Mouse (Mus musculus): ENCODE measurements around the gene Rnase12. TPM values are rescaled to one million over a fixed set of nuclear protein-coding genes. Genes with fewer than 3 reads are reported as not detected.
"Not testable (repeated sequence)": the region's sequence is repeated elsewhere in the genome, so short reads cannot be mapped to it uniquely, and the experiment has no call there.

Gene Rnase12
- polyA plus RNA-seq, 1 experiment from 2014 or later, result not detected

GRCm38 (mm10) chr14:51035206-51035605, 22.3 kb downstream of the Rnase12 start:
- Histone ChIP-seq H3K4me3 (no peak overlapping the region), H3K27me3 (ENCODE audit: low read depth, poor library complexity, severe bottlenecking) (no peaks in the 10 kb centered on the region), H3K4me1 (no peaks in the 10 kb centered on the region), H3K27ac (no peak overlapping the region), H3K9me3 (replicated peaks) (no peaks in the 10 kb centered on the region), H3K36me3 (no peaks in the 10 kb centered on the region)
- DNase-seq (ENCODE audit: low spot score), result no peak
- WGBS, result 40% methylated on average over 1 of the region's 1 CpGs

GRCm38 (mm10) chr14:51027387-51028155, 29.9 kb downstream of the Rnase12 start:
- H3K4me3 ChIP-seq, result no peak overlapping the region
- H3K4me1 ChIP-seq, result no peaks in the 10 kb centered on the region
- no peak for DNase-seq (ENCODE audit: low spot score)
- no peaks in the 10 kb centered on the region for H3K9me3 ChIP-seq (replicated peaks)
- 59% methylated on average over 3 of the region's 3 CpGs for WGBS
- H3K36me3 ChIP-seq, result no peaks in the 10 kb centered on the region
- no peak overlapping the region for H3K27ac ChIP-seq
- no peaks in the 10 kb centered on the region for H3K27me3 ChIP-seq (ENCODE audit: low read depth, poor library complexity, severe bottlenecking)

GRCm38 (mm10) chr14:51026391-51027133, 30.9 kb downstream of the Rnase12 start:
- Histone ChIP-seq H3K36me3 (no peaks in the 10 kb centered on the region), H3K4me1 (no peaks in the 10 kb centered on the region), H3K9me3 (replicated peaks) (no peaks in the 10 kb centered on the region), H3K27ac (no peak overlapping the region), H3K4me3 (no peak overlapping the region), H3K27me3 (ENCODE audit: low read depth, poor library complexity, severe bottlenecking) (no peaks in the 10 kb centered on the region)
- WGBS, result 38% methylated on average over 5 of the region's 5 CpGs
- DNase-seq (ENCODE audit: low spot score), result peak; percentile 56

GRCm38 (mm10) chr14:51024820-51025219, 32.6 kb downstream of the Rnase12 start:
- H3K27ac ChIP-seq, result no peak overlapping the region
- 87% methylated on average over 1 of the region's 1 CpGs for WGBS
- H3K9me3 ChIP-seq (replicated peaks), result no peaks in the 10 kb centered on the region
- no peak for DNase-seq (ENCODE audit: low spot score)
- H3K36me3 ChIP-seq, result no peaks in the 10 kb centered on the region
- no peaks in the 10 kb centered on the region for H3K4me1 ChIP-seq
- H3K4me3 ChIP-seq, result no peak overlapping the region
- H3K27me3 ChIP-seq (ENCODE audit: low read depth, poor library complexity, severe bottlenecking), result no peaks in the 10 kb centered on the region

GRCm38 (mm10) chr14:51023457-51023856, 34.0 kb downstream of the Rnase12 start:
- Histone ChIP-seq H3K27me3 (ENCODE audit: low read depth, poor library complexity, severe bottlenecking) (no peaks in the 10 kb centered on the region), H3K9me3 (replicated peaks) (no peaks in the 10 kb centered on the region), H3K27ac (no peak overlapping the region), H3K4me1 (no peaks in the 10 kb centered on the region), H3K36me3 (no peaks in the 10 kb centered on the region), H3K4me3 (no peak overlapping the region)
- no peak for DNase-seq (ENCODE audit: low spot score)
- 85% methylated on average over 4 of the region's 4 CpGs for WGBS

GRCm38 (mm10) chr14:51017256-51017655, 40.2 kb downstream of the Rnase12 start:
- Histone ChIP-seq H3K27me3 (ENCODE audit: low read depth, poor library complexity, severe bottlenecking) (no peaks in the 10 kb centered on the region), H3K27ac (no peak overlapping the region), H3K4me3 (no peak overlapping the region), H3K36me3 (no peaks in the 10 kb centered on the region), H3K9me3 (replicated peaks) (no peaks in the 10 kb centered on the region), H3K4me1 (no peaks in the 10 kb centered on the region)
- DNase-seq (ENCODE audit: low spot score), result no peak
- WGBS, result 77% methylated on average over 3 of the region's 3 CpGs

GRCm38 (mm10) chr14:51015780-51016179, 41.7 kb downstream of the Rnase12 start:
- no peak for DNase-seq (ENCODE audit: low spot score)
- no peak overlapping the region for H3K27ac ChIP-seq

GRCm38 (mm10) chr14:51014724-51015123, 42.7 kb downstream of the Rnase12 start:
- H3K36me3 ChIP-seq; DNase-seq (ENCODE audit: low spot score); H3K27me3 ChIP-seq (ENCODE audit: low read depth, poor library complexity, severe bottlenecking); H3K27ac ChIP-seq; H3K9me3 ChIP-seq (replicated peaks); H3K4me1 ChIP-seq; H3K4me3 ChIP-seq: not testable (repeated sequence)
- 85% methylated on average over 3 of the region's 3 CpGs for WGBS

More at GRCm38 (mm10) chr14:51015780-51016179, 41.7 kb downstream of the Rnase12 start:
- no peak overlapping the region for H3K4me3 ChIP-seq
- H3K9me3 ChIP-seq (replicated peaks), result no peaks in the 10 kb centered on the region
- H3K27me3 ChIP-seq (ENCODE audit: low read depth, poor library complexity, severe bottlenecking), result no peaks in the 10 kb centered on the region
- no peaks in the 10 kb centered on the region for H3K4me1 ChIP-seq
- no peaks in the 10 kb centered on the region for H3K36me3 ChIP-seq

- H3K27ac ChIP-seq, result no peak overlapping the region
- 85% methylated on average over 6 of the region's 6 CpGs for WGBS
Observed at GRCm38 (mm10) chr14:51009572-51009971, 47.9 kb downstream of the Rnase12 start.

GRCm38 (mm10) chr14:51008781-51009180, 48.7 kb downstream of the Rnase12 start:
- no peak overlapping the region for H3K27ac ChIP-seq
- H3K27me3 ChIP-seq (ENCODE audit: low read depth, poor library complexity, severe bottlenecking), result no peaks in the 10 kb centered on the region
- no peaks in the 10 kb centered on the region for H3K9me3 ChIP-seq (replicated peaks)
- no peaks in the 10 kb centered on the region for H3K36me3 ChIP-seq
- no peak overlapping the region for H3K4me3 ChIP-seq
- no peaks in the 10 kb centered on the region for H3K4me1 ChIP-seq
- DNase-seq (ENCODE audit: low spot score), result no peak
- WGBS, result 88% methylated on average over 4 of the region's 4 CpGs

More at GRCm38 (mm10) chr14:51009572-51009971, 47.9 kb downstream of the Rnase12 start:
- no peak for DNase-seq (ENCODE audit: low spot score)
- Histone ChIP-seq H3K4me1 (no peaks in the 10 kb centered on the region), H3K9me3 (replicated peaks) (no peaks in the 10 kb centered on the region), H3K36me3 (no peaks in the 10 kb centered on the region), H3K4me3 (no peak overlapping the region), H3K27me3 (ENCODE audit: low read depth, poor library complexity, severe bottlenecking) (no peaks in the 10 kb centered on the region)

- Histone ChIP-seq H3K4me1 (no peaks in the 10 kb centered on the region), H3K4me3 (no peak overlapping the region), H3K9me3 (replicated peaks) (no peaks in the 10 kb centered on the region), H3K27ac (no peak overlapping the region), H3K27me3 (ENCODE audit: low read depth, poor library complexity, severe bottlenecking) (no peaks in the 10 kb centered on the region), H3K36me3 (no peaks in the 10 kb centered on the region)
- DNase-seq (ENCODE audit: low spot score), result no peak
- WGBS, result 84% methylated on average over 13 of the region's 13 CpGs
Observed at GRCm38 (mm10) chr14:51007914-51008713, 49.3 kb downstream of the Rnase12 start.

- Histone ChIP-seq H3K4me3 (no peak within 1 kb of the TSS), H3K4me1 (no peaks in the 10 kb centered on the region), H3K27ac (no peak within 1 kb of the TSS), H3K27me3 (ENCODE audit: low read depth, poor library complexity, severe bottlenecking) (no peaks in the 10 kb centered on the region), H3K36me3 (no peaks in the 10 kb centered on the region), H3K9me3 (replicated peaks) (no peaks in the 10 kb centered on the region)
- DNase-seq (ENCODE audit: low spot score), result no peak
- 54% methylated on average over 8 of the region's 8 CpGs for WGBS
Observed at GRCm38 (mm10) chr14:51007152-51007801, 50.2 kb downstream of the Rnase12 start, which contains the start of gene Rnase10. Gene Rnase10 (plus strand): TSS chr14:51007751.

Measured in limb, embryonic 10.5 days (tissue).